Mouse (Mus musculus): Measurements from ENCODE around the gene Sez6l. TPM values are rescaled to one million over a fixed set of nuclear protein-coding genes. Genes with fewer than 3 reads are reported as not detected.
A peak's percentile ranks its signal among the peaks of the same experiment; 100 is the strongest.

Sez6l gene
- polyA plus RNA-seq, 1 experiment from 2014 or later: 0.28 TPM

DNA sequence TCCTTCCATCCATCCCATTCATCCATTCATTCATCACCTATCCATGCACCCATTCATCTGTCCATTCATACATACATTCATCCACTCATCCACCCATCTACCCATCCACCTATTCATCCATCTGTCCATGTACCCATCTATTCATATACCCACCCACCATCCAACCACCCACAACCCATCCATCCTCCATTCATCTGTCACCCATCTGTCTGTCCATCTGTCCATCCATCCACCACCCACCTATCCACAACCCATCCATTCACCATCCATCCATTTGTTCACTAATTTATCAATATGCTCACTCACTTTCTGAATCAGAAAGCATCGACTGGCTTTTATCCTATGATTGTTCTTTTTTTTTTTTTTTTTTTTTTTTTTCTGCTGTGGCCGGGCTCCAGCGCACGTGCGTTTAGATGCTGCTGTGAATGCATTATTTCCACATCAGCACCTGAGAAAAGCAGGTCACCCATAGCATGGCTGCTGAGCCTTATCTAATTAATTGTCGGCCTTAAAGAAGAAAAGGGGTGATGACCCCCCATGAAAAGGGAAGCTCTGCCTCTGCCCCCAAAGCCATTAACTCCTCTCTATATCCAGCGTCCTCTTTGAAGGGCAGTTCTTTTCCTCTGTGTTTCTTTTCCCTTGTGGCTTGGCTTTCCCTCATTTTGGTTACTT lies 39.1 kb upstream of the Sez6l start:
- Histone ChIP-seq H3K4me1 (replicated peaks; ENCODE audit: insufficient read depth, low read length) (no peaks in the 10 kb centered on the region), H3K36me3 (ENCODE audit: insufficient read depth, low read length) (no peaks in the 10 kb centered on the region), H3K27ac (no peak overlapping the region), H3K27me3 (ENCODE audit: insufficient read depth, low read length) (no peaks in the 10 kb centered on the region), H3K4me2 (ENCODE audit: low read length) (no peak overlapping the region), H3K4me3 (replicated peaks; ENCODE audit: low read depth, low read length) (no peak overlapping the region), H3K9me3 (replicated peaks; ENCODE audit: low read length) (no peaks in the 10 kb centered on the region), H3K9ac (ENCODE audit: low read depth, low read length) (no peak overlapping the region)
- ATAC-seq (replicated peaks; ENCODE audit: low FRiP score, low read depth): no peak
- DNase-seq (ENCODE audit: low spot score): no peak
- WGBS: 42% methylated on average over 7 of the region's 7 CpGs
- no peak for TF ChIP-seq CTCF (IDR thresholded peaks at IDR 0.05; ENCODE audit: low read depth)

DNA sequence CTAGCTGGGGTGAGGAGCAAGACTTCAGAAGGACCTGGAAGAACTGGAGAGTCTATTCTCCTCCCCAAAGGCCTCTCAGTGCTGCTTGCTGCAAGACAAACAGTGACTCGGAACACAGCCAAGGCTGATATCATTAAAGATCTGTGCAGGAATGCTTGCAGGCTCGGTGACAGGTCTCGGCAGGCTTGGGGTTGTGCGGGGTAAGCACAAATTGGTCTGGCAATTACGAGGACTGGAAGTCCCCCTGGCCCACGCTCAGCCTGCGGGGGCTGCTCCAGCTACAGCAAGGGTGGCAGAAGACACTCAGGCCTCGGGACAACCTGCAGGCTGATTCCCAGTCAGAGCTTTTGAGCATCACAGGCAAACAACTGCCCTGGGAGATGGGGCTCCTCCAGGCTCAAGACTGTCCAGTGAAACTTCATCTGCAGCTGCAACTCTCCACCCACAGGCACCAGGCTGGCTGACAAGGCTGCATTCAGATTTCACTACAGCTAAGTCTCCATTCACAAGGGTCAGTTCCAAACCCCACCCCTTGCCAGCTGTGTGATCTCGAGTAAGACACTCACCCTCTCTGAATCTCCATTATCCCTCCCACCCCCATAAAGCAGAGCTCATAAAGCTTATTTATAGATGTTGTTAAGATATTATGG lies 31.0 kb upstream of the Sez6l start:
- Histone ChIP-seq H3K27me3 (ENCODE audit: insufficient read depth, low read length) (no peaks in the 10 kb centered on the region), H3K9me3 (replicated peaks; ENCODE audit: low read length) (no peaks in the 10 kb centered on the region), H3K27ac (no peak overlapping the region), H3K9ac (ENCODE audit: low read depth, low read length) (no peak overlapping the region), H3K4me1 (replicated peaks; ENCODE audit: insufficient read depth, low read length) (0 out of 2 replicates have a peak, but pooled peaks cover 6% of the 10 kb centered on the region), H3K4me3 (replicated peaks; ENCODE audit: low read depth, low read length) (no peak overlapping the region), H3K36me3 (ENCODE audit: insufficient read depth, low read length) (no peaks in the 10 kb centered on the region), H3K4me2 (ENCODE audit: low read length) (no peak overlapping the region)
- WGBS: 19% methylated on average over 9 of the region's 9 CpGs
- DNase-seq (ENCODE audit: low spot score): peak; percentile 70
- ATAC-seq (replicated peaks; ENCODE audit: low FRiP score, low read depth): no peak; the same call in 1 of the 2 replicates
- TF ChIP-seq CTCF (IDR thresholded peaks at IDR 0.05; ENCODE audit: low read depth): no peak

DNA sequence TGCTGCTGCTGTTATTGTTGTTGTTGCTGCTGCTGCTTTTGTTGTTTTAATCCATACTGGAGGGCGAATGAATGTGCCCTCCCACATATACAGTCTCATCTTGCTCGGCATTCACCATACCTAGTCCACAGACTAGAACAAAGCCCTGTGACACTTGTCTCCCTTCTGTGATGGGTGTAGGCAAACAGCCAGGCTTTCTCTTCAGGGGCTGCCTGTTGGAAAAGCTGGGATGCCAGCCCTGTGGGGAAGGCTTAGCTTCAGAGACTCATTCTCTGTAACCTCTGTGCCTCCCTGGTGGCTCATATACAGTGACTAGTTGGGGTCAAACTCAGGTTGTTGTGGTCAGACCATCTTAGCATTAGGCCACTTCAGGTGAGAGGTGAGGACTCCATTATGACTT lies 30.1 kb upstream of the Sez6l start:
- 50% methylated on average over 2 of the region's 2 CpGs for WGBS
- no peaks in the 10 kb centered on the region for H3K9me3 ChIP-seq (replicated peaks; ENCODE audit: low read length)

DNA sequence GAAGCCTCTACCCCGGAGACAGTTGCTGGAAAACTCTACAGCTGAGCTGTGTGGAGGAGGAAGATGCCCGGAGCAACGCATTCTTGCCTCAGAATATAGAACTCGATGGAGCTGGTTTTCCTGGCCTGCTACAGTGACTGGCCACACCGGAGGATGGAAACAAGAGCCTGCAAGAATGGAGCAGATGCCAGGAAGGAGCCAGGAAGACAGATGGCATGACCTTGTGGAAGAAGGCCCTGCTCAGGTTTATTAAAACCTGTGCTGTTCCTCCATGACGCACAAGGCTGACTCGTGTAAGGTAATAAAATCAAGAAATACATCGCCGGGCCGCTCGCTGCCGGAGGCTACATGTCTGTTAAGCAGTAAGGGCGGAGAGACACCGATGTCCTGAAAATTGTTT lies 28.4 kb upstream of the Sez6l start:
- Histone ChIP-seq H3K9ac (ENCODE audit: low read depth, low read length) (no peak overlapping the region), H3K4me1 (replicated peaks; ENCODE audit: insufficient read depth, low read length) (0 out of 2 replicates have a peak, but pooled peaks cover 6% of the 10 kb centered on the region), H3K4me2 (ENCODE audit: low read length) (no peak overlapping the region), H3K9me3 (replicated peaks; ENCODE audit: low read length) (no peaks in the 10 kb centered on the region), H3K27ac (no peak overlapping the region), H3K27me3 (ENCODE audit: insufficient read depth, low read length) (no peaks in the 10 kb centered on the region), H3K4me3 (replicated peaks; ENCODE audit: low read depth, low read length) (no peak overlapping the region), H3K36me3 (ENCODE audit: insufficient read depth, low read length) (no peaks in the 10 kb centered on the region)
- WGBS: 42% methylated on average over 14 of the region's 14 CpGs
- DNase-seq (ENCODE audit: low spot score) (no peak), ATAC-seq (replicated peaks; ENCODE audit: low FRiP score, low read depth) (no peak)
- TF ChIP-seq CTCF (IDR thresholded peaks at IDR 0.05; ENCODE audit: low read depth): no peak

More for the DNA sequence above, 30.1 kb upstream of the Sez6l start:
- Histone ChIP-seq H3K27ac (no peak overlapping the region), H3K4me2 (ENCODE audit: low read length) (no peak overlapping the region), H3K4me3 (replicated peaks; ENCODE audit: low read depth, low read length) (no peak overlapping the region), H3K4me1 (replicated peaks; ENCODE audit: insufficient read depth, low read length) (0 out of 2 replicates have a peak, but pooled peaks cover 6% of the 10 kb centered on the region), H3K36me3 (ENCODE audit: insufficient read depth, low read length) (no peaks in the 10 kb centered on the region), H3K9ac (ENCODE audit: low read depth, low read length) (no peak overlapping the region), H3K27me3 (ENCODE audit: insufficient read depth, low read length) (no peaks in the 10 kb centered on the region)
- no peak for DNase-seq (ENCODE audit: low spot score)
- no peak for ATAC-seq (replicated peaks; ENCODE audit: low FRiP score, low read depth)
- no peak for TF ChIP-seq CTCF (IDR thresholded peaks at IDR 0.05; ENCODE audit: low read depth)

DNA sequence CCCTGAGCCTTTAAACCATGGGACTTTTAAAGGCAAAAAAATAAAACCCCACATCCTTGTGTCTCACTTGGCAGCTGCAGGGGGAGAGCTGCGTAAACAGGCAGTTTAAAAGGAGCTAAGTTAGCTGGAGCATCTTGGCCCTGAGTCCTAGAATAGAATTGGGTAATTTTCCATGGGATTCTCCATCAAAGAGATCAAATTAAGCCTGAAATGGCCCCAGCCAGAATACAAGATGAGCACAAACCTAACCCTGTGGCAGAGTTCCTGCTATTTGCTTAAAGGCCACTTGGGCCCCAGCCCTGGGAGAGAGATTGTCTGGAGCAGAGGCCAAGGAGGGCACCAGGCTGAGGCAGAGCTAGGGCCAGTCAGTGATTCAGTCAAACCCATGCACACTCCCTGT lies 27.3 kb upstream of the Sez6l start:
- Histone ChIP-seq H3K27me3 (ENCODE audit: insufficient read depth, low read length) (no peaks in the 10 kb centered on the region), H3K9ac (ENCODE audit: low read depth, low read length) (no peak overlapping the region), H3K4me3 (replicated peaks; ENCODE audit: low read depth, low read length) (no peak overlapping the region), H3K27ac (no peak overlapping the region), H3K4me1 (replicated peaks; ENCODE audit: insufficient read depth, low read length) (0 out of 2 replicates have a peak, but pooled peaks cover 6% of the 10 kb centered on the region), H3K4me2 (ENCODE audit: low read length) (no peak overlapping the region), H3K9me3 (replicated peaks; ENCODE audit: low read length) (no peaks in the 10 kb centered on the region), H3K36me3 (ENCODE audit: insufficient read depth, low read length) (no peaks in the 10 kb centered on the region)
- no peak for DNase-seq (ENCODE audit: low spot score)
- WGBS: 70% methylated on average over 1 of the region's 1 CpGs
- TF ChIP-seq CTCF (IDR thresholded peaks at IDR 0.05; ENCODE audit: low read depth): no peak
- ATAC-seq (replicated peaks; ENCODE audit: low FRiP score, low read depth): no peak

DNA sequence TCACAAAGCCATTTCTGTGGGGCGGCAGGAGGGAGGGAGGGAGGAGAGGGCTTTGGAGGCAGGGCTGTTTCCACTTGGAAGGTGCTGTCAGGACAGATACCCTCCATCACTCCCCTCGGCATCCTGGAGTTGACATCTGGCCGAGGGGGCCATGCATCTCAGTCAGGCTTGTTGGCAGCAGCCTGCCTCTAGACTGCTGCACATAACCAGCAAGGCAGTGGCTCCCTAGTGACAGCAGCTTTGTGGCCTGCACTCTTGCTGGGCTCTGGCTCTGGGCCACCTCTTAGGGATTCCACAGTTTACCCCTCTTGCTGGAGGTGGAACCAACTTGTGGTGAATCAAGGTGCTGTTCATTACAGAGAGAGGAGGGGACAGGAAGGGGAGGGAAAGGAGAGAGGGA lies 26.6 kb upstream of the Sez6l start:
- TF ChIP-seq CTCF (IDR thresholded peaks at IDR 0.05; ENCODE audit: low read depth): no peak
- no peak for ATAC-seq (replicated peaks; ENCODE audit: low FRiP score, low read depth)
- H3K4me3 ChIP-seq (replicated peaks; ENCODE audit: low read depth, low read length): no peak overlapping the region
- H3K9me3 ChIP-seq (replicated peaks; ENCODE audit: low read length): no peaks in the 10 kb centered on the region
- no peak overlapping the region for H3K27ac ChIP-seq
- no peak overlapping the region for H3K4me2 ChIP-seq (ENCODE audit: low read length)
- no peak for DNase-seq (ENCODE audit: low spot score)
- no peaks in the 10 kb centered on the region for H3K27me3 ChIP-seq (ENCODE audit: insufficient read depth, low read length)
- WGBS: 26% methylated on average over 3 of the region's 3 CpGs
- no peak overlapping the region for H3K9ac ChIP-seq (ENCODE audit: low read depth, low read length)
- no peaks in the 10 kb centered on the region for H3K36me3 ChIP-seq (ENCODE audit: insufficient read depth, low read length)
- 0 out of 2 replicates have a peak, but pooled peaks cover 6% of the 10 kb centered on the region for H3K4me1 ChIP-seq (replicated peaks; ENCODE audit: insufficient read depth, low read length)
